In genomic region chr9:120098682-120099081, GRCm38 (mm10) we compare ENCODE assay signal across 10 mouse cellular contexts. TPM values are rescaled to one million over a fixed set of nuclear protein-coding genes. Genes with fewer than 3 reads are reported as not detected.
DNase-seq lines count a peak whose midpoint lies in the region; ATAC-seq and TF ChIP-seq lines count a peak whose summit lies in the region.
"Had no signal": no experiment of that assay in that cellular context is flagged by ENCODE, and none has a peak within 500 bp of the region (broad histone marks: within the 10 kb centered on the region; RNA-seq: fewer than 3 reads in every experiment).

No protein-coding gene starts in this region.

- peak; percentile 24 for DNase-seq in kidney, adult 11 months
- peak; percentile 79 for DNase-seq in NIH3T3 (ENCODE audit: low read depth)
- DNase-seq in cerebellum, postnatal 4 days (ENCODE audit: low spot score in 2 of 2) = peak; percentile 45 to 76
- DNase-seq in layer of hippocampus, adult 18-20 months (ENCODE audit: low spot score in 2 of 2) = peak; percentile 42 to 82
- DNase-seq in lung, postnatal 25 days (ENCODE audit: low spot score) = peak; percentile 59
- peak; percentile 73 for DNase-seq in stomach, postnatal 0 days (ENCODE audit: low spot score)

- no peak overlapping the region for H3K9ac ChIP-seq in kidney, embryonic 14.5 days (ENCODE audit: low read depth, low read length)
- no peak overlapping the region for H3K9ac ChIP-seq in stomach, postnatal 0 days (ENCODE audit: low read length)
- H3K9ac ChIP-seq: embryonic facial prominence, embryonic 12.5 days; neural tube, embryonic 12.5 days had no signal

- no peak overlapping the region for H3K4me3 ChIP-seq in kidney, embryonic 14.5 days (ENCODE audit: low read length)
- H3K4me3 ChIP-seq in stomach, postnatal 0 days (ENCODE audit: low read depth, low read length) = no peak overlapping the region
- H3K4me3 ChIP-seq: embryonic facial prominence, embryonic 12.5 days; neural tube, embryonic 12.5 days had no signal

- no peaks in the 10 kb centered on the region for H3K36me3 ChIP-seq in kidney, embryonic 14.5 days (ENCODE audit: control insufficient read depth, insufficient read depth, low read length)
- H3K36me3 ChIP-seq in stomach, postnatal 0 days (ENCODE audit: control insufficient read depth, insufficient read depth, low read length) = no peaks in the 10 kb centered on the region
- H3K36me3 ChIP-seq: embryonic facial prominence, embryonic 12.5 days; neural tube, embryonic 12.5 days had no signal

- ATAC-seq in kidney, embryonic 14.5 days (ENCODE audit: low FRiP score, low TSS enrichment) = no peak
- ATAC-seq in granulocyte monocyte progenitor cell, adult 5-6 weeks (replicated peaks; ENCODE audit: poor library complexity, severe bottlenecking) = peak; percentile 87
- peak; percentile 74 for ATAC-seq in stomach, postnatal 0 days (ENCODE audit: low FRiP score, low TSS enrichment)

- no peak for TF ChIP-seq EP300 in stomach, postnatal 0 days (optimal IDR thresholded peaks at IDR 0.05)

- no peaks in the 10 kb centered on the region for H3K27me3 ChIP-seq in kidney, embryonic 14.5 days (ENCODE audit: control insufficient read depth, insufficient read depth, low read length)
- no peaks in the 10 kb centered on the region for H3K27me3 ChIP-seq in stomach, postnatal 0 days (ENCODE audit: control insufficient read depth, insufficient read depth, low read length)
- H3K27me3 ChIP-seq: embryonic facial prominence, embryonic 12.5 days; neural tube, embryonic 12.5 days had no signal

- peak; percentile 93 for TF ChIP-seq CTCF in stomach, postnatal 0 days (IDR thresholded peaks at IDR 0.05; ENCODE audit: low read depth)

- 25% methylated on average over 7 of the region's 7 CpGs for WGBS in kidney, embryonic 14.5 days
- 20% methylated on average over 7 of the region's 7 CpGs for WGBS in stomach, postnatal 0 days

- no peak overlapping the region for H3K4me2 ChIP-seq in kidney, embryonic 14.5 days (replicated peaks; ENCODE audit: low read depth, low read length)
- H3K4me2 ChIP-seq in stomach, postnatal 0 days (replicated peaks; ENCODE audit: low read depth) = no peak overlapping the region
- H3K4me2 ChIP-seq: embryonic facial prominence, embryonic 12.5 days; neural tube, embryonic 12.5 days had no signal

- H3K27ac ChIP-seq in kidney, embryonic 14.5 days (ENCODE audit: low read depth, low read length) = no peak overlapping the region
- no peak overlapping the region for H3K27ac ChIP-seq in stomach, postnatal 0 days (replicated peaks)
- H3K27ac ChIP-seq: embryonic facial prominence, embryonic 12.5 days; neural tube, embryonic 12.5 days had no signal

- H3K4me1 ChIP-seq in kidney, embryonic 14.5 days (ENCODE audit: control insufficient read depth, insufficient read depth, low read length) = no peaks in the 10 kb centered on the region
- no peaks in the 10 kb centered on the region for H3K4me1 ChIP-seq in stomach, postnatal 0 days (replicated peaks; ENCODE audit: control insufficient read depth, insufficient read depth)
- H3K4me1 ChIP-seq: embryonic facial prominence, embryonic 12.5 days; neural tube, embryonic 12.5 days had no signal

- peaks cover 4% of the 10 kb centered on the region; the same call in 1 of the 2 replicates for H3K9me3 ChIP-seq in kidney, embryonic 14.5 days (ENCODE audit: control insufficient read depth, low read length)
- H3K9me3 ChIP-seq in stomach, postnatal 0 days (ENCODE audit: control insufficient read depth, low read length) = no peaks in the 10 kb centered on the region
- H3K9me3 ChIP-seq: embryonic facial prominence, embryonic 12.5 days had no signal

RNA-seq across cellular contexts. Expression of gene Ccr8, which starts 6.8 kb away (rescaled TPM):
- not detected in 2 replicates for polyA plus RNA-seq in kidney, embryonic 14.5 days (2014; fragmentation: Nextera tagmentation; extraction: Ambion mirVana)
- total RNA-seq in granulocyte monocyte progenitor cell, adult 5-6 weeks (2014; fragmentation: Nextera tagmentation) = not detected in 2 replicates
- not detected in 2 replicates for total RNA-seq in granulocyte monocyte progenitor cell, adult 5-6 weeks (2017)
- total RNA-seq in layer of hippocampus, adult 18-20 months (2021) = not detected
- polyA plus RNA-seq in stomach, postnatal 0 days (2015; fragmentation: Nextera tagmentation; extraction: Ambion mirVana) = 0.07 and 0.13 TPM in 2 replicates
- polyA plus RNA-seq: neural tube, embryonic 12.5 days had no signal

RNA-seq across cellular contexts. Expression of gene Slc25a38, which starts 11.5 kb away (rescaled TPM):
- 26.2 and 30.3 TPM in 2 replicates for polyA plus RNA-seq in kidney, embryonic 14.5 days (2014; fragmentation: Nextera tagmentation; extraction: Ambion mirVana)
- total RNA-seq in granulocyte monocyte progenitor cell, adult 5-6 weeks (2014; fragmentation: Nextera tagmentation) = 10.7 and 14.5 TPM in 2 replicates
- total RNA-seq in granulocyte monocyte progenitor cell, adult 5-6 weeks (2017) = 11.5 and 15.1 TPM in 2 replicates
- total RNA-seq in layer of hippocampus, adult 18-20 months (2021) = 10 to 100 TPM; 28.1 to 29.0 TPM
- 16.3 and 18.2 TPM in 2 replicates for polyA plus RNA-seq in stomach, postnatal 0 days (2015; fragmentation: Nextera tagmentation; extraction: Ambion mirVana)

RNA-seq across cellular contexts. Expression of gene Rpsa, which starts 28.8 kb away (rescaled TPM):
- 2,066 and 2,566 TPM in 2 replicates for polyA plus RNA-seq in kidney, embryonic 14.5 days (2014; fragmentation: Nextera tagmentation; extraction: Ambion mirVana)
- total RNA-seq in granulocyte monocyte progenitor cell, adult 5-6 weeks (2014; fragmentation: Nextera tagmentation) = 2,951 and 3,504 TPM in 2 replicates
- total RNA-seq in granulocyte monocyte progenitor cell, adult 5-6 weeks (2017) = 3,677 and 4,904 TPM in 2 replicates
- 100 to 1,000 TPM; 448 to 470 TPM for total RNA-seq in layer of hippocampus, adult 18-20 months (2021)
- polyA plus RNA-seq in stomach, postnatal 0 days (2015; fragmentation: Nextera tagmentation; extraction: Ambion mirVana) = 941 and 957 TPM in 2 replicates

RNA-seq across cellular contexts. Expression of gene Cx3cr1, which starts 29.0 kb away (rescaled TPM):
- 3.0 and 7.4 TPM in 2 replicates for polyA plus RNA-seq in kidney, embryonic 14.5 days (2014; fragmentation: Nextera tagmentation; extraction: Ambion mirVana)
- 8.9 and 10.5 TPM in 2 replicates for total RNA-seq in granulocyte monocyte progenitor cell, adult 5-6 weeks (2014; fragmentation: Nextera tagmentation)
- 10.5 and 11.3 TPM in 2 replicates for total RNA-seq in granulocyte monocyte progenitor cell, adult 5-6 weeks (2017)
- total RNA-seq in layer of hippocampus, adult 18-20 months (2021) = 10 to 100 TPM; 26.5 to 31.6 TPM
- polyA plus RNA-seq in stomach, postnatal 0 days (2015; fragmentation: Nextera tagmentation; extraction: Ambion mirVana) = 8.6 and 9.5 TPM in 2 replicates

RNA-seq across cellular contexts. Expression of gene Mobp, which starts 50.8 kb away (rescaled TPM):
- polyA plus RNA-seq in kidney, embryonic 14.5 days (2014; fragmentation: Nextera tagmentation; extraction: Ambion mirVana) = not detected in 2 replicates
- total RNA-seq in granulocyte monocyte progenitor cell, adult 5-6 weeks (2014; fragmentation: Nextera tagmentation) = not detected in 2 replicates
- not detected in 2 replicates for total RNA-seq in granulocyte monocyte progenitor cell, adult 5-6 weeks (2017)
- total RNA-seq in layer of hippocampus, adult 18-20 months (2021) = 100 to 1,000 TPM; 382 to 439 TPM
- polyA plus RNA-seq in stomach, postnatal 0 days (2015; fragmentation: Nextera tagmentation; extraction: Ambion mirVana) = 0.32 and 0.51 TPM in 2 replicates

Comparison
In these comparisons a context has a peak if more than half of its experiments do, and no peak if none do; other contexts are left out.
1. DNase-seq: peak in every context shown above with its lines; median percentile 79 in NIH3T3; 73 in stomach, postnatal 0 days; 62 in layer of hippocampus, adult 18-20 months; 60 in cerebellum, postnatal 4 days; 59 in lung, postnatal 25 days; 24 in kidney, adult 11 months.
2. RNA of gene Rpsa, which starts 28.8 kb away (total RNA-seq): 2,951 to 4,904 TPM in granulocyte monocyte progenitor cell, adult 5-6 weeks; 448 to 470 TPM in layer of hippocampus, adult 18-20 months; every median in the first group is over 4 times any median in the second.